Mouse (Mus musculus) lung, adult 2 months (tissue): Measurements from ENCODE around the gene Dlgap1.

Experiments used
- CTCF ChIP-seq: fragments of 200-500 bp; IDR thresholded peaks from 2 replicates; pipeline ENCODE4 v1.5.1; 2011; ENCODE audit warnings: mild to moderate bottlenecking, low read length, control low read depth; ENCODE audit not compliant: insufficient read depth
- POLR2A ChIP-seq: fragments of 200-500 bp; IDR thresholded peaks from 2 replicates; pipeline ENCODE4 v1.6.1; 2011; ENCODE audit warnings: low read depth, mild to moderate bottlenecking, control low read depth, low read length, borderline replicate concordance; ENCODE audit errors: extremely low read depth

GRCm38 (mm10) chr17:70834430-70834965 is 865.6 kb downstream of the Dlgap1 start:
- TF ChIP-seq CTCF (no peak), POLR2A (no peak)
